Mouse (Mus musculus): ENCODE data around the gene Ntrk3.

Gene Ntrk3

DNA sequence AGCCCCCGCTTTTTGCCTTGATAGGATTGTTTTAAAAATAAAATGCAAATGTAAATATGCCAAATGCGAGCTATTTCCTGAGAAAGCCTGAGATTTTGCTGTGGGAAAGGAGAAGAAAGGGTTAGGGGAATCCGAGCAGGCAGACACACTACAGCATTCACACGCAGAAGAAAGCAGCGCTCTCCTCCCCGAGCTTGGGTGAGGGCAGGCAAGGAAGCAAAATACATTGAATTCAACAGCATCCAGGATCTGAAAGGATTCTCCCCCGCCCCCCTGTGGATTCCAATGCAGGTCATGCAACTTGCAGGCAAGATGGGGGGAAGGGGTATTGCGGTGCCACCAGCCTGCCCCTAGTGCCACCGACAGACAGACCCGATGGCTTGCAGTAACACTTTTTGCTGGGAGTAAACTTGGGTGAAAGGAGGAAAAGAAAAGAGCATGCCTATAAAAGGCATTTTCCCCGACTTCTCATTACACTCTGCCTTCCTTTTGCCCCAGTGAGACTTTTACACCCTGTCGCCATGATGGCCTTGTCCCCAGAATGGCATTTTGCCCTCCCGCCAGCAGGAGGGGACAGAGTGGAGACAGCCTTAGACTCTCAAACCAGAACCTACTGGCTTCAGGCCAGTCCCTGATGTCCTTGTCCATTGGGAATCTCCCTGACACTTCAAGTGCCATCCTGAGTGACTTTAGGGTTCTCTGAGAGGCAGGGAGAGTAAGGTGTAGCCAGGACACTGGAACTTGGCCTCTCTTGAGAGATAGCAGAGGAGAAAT, 158.2 kb downstream of the Ntrk3 start:
- in situ Hi-C loops (cut with MboI), result no loop called here

DNA sequence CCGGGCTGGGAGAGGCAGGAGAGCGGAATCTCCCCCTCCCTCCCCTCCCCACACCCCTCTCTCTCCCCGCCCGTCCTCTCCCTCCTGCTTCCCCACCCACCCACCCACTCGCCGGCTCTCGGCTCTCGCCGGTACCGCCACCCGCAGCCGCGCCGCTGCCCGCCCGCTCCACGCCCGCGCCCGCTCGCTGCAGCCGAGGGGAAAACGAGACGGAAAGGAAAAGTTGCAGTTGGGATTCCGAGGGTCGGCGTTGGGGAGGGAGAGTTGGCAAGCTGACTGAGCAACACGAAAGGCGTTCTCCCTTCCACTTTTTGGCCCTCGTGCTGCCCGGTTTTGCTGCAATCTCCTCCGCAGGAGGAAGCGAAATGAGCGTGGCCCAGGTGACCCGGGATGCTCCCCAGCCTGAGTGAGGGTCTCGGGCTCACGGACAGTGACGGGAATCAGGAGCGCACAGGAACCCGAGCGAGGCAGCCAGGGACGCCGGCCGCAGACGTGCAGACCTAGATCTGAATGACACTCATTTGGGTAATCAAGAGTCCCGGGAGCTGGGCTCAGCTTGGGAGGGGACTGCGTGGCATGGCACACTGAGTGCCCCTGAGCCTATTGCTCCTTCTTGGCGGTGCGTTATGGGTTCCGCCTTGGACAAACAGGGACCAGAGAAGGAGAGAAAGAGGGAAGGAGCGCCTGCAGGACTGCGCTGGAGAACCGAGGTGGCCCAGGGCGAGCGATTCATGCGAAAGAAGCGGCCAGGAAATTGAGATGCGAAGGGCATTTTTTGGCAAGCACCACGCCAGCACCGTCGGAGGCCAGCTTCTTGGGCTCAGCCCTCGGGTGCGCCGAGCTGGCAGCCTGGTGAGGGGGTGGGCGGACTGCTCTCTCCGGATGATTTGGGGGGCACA, 159.1 kb downstream of the Ntrk3 start:
- in situ Hi-C loops (cut with MboI), result no loop called here

DNA sequence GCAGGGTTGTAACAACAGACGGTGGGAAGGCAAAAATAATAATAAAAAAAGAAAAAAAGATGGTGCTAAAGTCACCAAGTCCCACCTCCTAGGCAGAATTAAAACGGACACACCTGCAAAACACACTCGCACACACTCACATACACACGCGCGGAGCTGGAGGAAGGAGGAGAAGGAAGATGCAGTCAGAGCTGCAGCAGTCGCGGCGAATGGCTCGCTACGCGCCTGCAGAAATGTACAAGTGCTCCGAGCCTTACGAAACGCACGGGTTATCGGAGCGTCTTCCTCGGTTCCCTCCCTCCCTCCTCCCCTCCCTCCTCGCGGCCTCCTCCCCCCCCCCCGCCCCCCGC, 159.7 kb downstream of the Ntrk3 start:
- in situ Hi-C loops (cut with MboI), result no loop called here

DNA sequence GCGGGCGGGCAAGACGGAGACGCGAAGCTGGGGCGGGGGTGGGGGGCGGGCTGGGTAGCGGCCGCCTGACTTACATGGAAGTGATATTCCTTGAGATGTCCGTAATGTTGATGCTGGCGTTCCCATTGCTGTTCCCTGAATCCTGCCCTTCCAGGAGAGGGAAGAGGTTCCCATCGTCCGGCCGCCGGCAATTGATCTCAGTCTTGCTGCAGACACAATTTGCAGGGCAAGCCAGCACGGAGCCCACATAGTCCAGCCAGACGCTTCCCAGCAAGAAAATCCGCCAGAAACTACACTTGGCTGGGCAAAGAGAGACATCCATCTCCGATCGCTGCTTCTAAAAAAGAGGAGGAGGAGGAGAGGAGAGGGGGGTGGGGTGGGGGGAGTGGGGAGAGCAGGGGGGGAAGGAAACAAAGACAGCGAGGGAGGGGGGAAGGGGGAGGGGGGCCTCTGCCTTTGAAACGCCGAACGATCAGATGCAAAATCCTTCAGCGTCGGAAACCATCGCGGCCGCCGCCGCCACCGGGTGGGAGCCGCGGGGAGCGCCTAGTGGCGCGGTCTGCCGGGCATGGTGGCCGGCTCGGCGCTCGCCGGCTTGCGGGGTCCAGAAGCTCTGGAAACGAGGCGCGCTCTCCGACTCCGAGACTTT, 160.2 kb downstream of the Ntrk3 start:
- in situ Hi-C loops (cut with MboI), result no loop called here

DNA sequence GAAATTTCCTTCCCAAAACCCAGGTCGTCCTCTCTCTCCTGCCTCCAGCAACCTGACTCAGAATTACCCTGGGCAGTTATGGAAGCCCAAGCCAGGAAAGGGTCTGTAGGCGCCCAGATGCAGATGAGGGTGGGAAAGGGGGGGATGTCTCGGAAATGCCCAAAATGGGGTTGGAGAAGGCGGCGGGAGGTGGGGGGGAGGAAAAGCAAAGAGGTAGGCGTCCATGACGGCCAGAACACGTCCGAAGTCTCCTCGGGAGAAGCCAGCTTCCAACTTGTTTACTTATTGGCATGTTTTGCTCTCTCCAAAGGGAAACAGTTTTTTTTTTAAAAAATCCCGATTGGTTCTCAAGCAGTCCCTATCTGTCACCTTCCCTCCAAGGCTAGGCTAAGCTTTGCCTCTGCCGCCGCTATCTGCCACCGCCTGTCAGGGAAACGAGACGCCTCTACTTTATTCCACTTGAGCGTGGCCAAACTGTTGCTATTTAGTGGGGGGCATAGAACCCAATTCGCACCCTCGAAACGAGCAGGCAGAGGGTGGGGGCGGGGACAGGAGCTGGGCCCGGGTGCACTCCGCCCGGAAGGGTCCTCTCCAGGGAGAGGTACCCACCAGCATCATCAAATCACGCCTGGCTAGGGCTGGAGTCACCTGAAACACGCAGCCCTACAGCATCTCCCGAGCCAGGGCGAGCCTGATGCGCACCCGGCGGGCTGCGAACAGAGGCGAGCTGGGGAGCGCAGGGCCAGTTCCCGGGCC, 160.9 kb downstream of the Ntrk3 start:
- in situ Hi-C loops (cut with MboI), result no loop called here

DNA sequence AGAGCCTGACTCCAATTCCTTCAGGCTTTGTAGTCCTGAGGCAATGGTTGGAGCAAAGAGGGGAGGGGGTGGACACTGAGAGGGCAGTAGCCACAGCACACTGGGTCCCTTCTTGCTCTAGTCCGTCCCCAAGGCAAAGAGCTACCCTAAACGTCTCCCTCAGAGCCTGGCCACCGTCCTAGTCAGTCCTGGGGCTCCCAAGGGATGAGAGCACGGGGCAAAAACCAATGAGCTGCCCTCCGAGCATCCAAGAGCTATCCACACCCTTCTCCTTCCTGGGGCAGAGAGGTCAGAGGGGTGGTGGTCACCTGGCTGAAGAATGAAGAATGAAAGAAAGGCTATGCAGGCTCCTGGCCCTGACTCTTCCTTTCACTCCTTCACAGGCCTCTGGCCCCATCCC, 161.6 kb downstream of the Ntrk3 start:
- in situ Hi-C loops (cut with MboI), result no loop called here

DNA sequence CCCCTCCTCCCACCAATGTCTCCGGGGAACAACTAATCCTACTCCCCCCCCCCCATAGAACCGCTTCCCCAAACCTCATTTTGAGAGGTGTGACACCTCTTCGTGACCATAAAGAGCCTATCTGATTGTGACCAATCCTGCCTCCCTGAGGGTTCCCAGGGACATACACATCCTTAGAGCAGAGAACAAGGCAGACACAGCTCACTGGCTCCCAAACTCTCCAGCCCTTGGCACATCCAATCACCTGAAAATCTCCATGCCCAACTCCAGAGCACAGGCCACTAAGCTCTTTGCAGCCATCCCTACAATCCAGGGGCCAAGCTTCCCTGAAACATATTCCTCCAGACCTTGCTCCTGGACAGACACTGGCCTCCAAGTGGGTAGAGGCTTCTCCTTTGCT, 162.3 kb downstream of the Ntrk3 start:
- in situ Hi-C loops (cut with MboI), result no loop called here

DNA sequence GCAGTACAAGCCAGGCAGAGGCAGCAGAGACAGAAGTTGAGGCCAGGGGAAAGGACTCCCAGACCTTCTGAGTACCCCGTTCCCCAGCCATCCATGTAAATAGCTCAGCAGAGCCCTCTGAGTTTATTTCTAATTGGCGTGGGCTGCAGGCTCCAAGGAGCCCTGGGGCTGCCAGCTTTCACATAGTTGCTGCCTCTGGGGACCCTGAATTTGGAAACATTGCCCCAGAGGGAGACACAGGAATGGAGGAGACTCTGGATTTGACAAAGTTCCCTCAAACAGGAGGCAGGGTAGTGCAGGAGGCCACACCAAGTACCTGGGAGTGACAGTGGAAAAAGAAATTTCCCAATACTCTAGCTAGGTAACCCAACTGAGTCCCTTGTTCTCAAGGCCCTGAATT, 166.6 kb downstream of the Ntrk3 start:
- in situ Hi-C loops (cut with MboI), result no loop called here

DNA sequence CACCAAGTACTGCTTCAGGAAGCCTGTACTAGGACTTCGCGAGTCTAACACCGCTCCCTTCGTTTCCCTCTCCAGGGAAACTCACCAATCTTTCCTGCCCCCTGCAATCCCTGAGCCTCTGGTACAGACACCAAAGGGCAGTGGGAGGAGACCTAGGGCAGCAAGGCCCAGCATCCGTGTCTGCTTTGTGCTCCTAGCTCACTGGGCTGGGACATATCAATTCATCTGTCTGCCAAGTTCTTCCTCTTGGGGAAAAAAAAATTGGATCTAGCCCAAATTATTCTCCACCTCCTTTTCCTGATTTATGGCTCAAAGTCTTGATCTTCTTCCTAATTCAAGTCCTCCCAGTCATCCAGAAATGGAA, 168.6 kb downstream of the Ntrk3 start:
- in situ Hi-C loops (cut with MboI), result no loop called here

DNA sequence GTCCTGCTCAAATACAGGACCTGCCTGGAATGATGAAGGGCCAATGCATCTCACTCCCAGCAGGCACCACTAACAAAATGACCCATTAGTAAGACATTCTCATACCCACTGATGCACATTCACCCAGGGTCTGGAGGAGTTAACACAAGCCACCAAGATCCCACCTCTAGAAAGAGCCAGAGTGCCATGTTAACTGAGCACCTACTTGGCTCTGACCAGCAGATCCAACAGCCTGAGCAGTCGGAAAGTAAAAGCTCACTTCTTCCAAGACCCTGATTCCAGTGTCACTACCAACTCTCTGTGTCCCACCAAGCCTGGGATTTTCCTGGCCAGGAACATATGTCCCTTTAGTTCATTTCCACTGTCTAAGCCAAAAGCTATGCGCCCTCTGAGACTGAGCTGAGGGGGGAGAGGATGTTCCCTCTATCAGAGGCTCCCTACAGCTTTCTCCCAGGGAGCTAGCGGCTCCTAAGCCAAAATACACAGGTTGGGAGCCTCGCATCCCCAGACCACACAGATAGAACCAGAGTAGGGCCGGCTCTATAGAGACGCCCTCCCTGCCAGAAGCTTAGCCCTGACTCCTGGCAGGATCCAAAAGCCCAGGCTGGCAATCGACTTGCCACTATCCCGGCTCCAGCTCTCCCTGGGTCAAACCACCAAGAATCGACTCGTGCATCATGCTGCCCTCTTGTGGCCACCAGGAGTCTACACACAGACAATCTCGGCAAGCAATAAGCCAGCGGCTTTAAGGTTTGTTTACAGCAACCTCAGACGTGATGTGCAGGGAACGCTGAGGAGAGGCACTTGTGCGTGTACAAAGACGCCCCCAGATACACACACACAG, 169.2 kb downstream of the Ntrk3 start:
- in situ Hi-C loops (cut with MboI), result no loop called here

DNA sequence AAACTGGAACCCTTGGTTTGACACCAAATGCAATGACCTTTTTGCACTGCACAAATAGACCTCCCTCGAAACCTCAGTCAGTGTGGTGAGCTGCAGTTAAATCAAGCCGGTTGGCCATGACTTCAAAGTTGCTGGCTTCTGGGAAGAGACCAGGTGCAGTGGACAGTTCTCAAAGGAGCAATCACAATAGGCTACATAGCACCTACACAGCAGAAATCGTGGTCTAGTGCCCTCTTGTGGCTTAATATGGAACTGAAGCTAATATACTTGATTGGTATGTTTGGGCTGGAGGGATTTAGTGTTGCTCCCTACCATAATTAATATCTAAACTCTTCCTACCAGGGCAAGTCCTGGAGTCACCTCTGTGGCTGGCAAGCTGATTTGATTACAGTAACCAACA, 171.2 kb downstream of the Ntrk3 start:
- in situ Hi-C loops (cut with MboI), result no loop called here

DNA sequence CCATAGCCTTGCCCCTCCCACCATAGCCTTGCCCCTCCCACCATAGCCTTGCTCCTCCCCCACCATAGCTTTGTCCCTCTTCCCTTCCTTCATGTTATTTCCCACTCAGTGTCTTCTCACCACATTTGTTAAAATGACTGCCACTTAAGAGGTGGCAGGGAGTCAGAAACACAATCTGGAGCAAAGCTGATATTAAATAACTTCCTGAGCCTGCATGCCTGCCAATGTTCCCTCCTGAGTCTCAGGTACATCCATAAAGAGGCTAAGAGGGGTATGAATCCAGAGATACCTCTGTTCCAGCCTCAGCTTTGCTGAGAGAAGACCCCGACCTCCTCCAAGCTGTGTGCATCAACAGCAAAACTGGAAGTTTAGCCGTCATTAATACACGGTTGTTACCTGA, 172.4 kb downstream of the Ntrk3 start:
- in situ Hi-C loops (cut with MboI), result no loop called here

DNA sequence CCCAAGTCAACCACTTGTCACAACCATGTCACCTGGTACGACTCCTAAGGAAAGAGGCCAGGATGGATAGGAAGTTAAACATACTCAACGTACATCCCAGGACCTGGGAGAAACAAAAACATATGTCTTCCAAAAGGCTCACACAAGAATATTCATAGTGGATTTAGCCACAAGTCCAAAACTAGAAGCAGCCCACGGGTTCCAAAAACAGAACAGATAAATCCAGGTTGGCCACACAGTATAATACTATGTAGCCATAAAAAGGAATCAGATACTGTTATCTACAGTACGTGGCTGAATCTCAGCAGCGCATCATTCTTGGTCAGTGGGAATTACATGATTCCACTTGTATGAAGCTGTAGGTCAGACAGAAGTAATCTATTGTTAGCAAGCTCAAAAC, 179.3 kb downstream of the Ntrk3 start:
- in situ Hi-C loops (cut with MboI), result no loop called here

DNA sequence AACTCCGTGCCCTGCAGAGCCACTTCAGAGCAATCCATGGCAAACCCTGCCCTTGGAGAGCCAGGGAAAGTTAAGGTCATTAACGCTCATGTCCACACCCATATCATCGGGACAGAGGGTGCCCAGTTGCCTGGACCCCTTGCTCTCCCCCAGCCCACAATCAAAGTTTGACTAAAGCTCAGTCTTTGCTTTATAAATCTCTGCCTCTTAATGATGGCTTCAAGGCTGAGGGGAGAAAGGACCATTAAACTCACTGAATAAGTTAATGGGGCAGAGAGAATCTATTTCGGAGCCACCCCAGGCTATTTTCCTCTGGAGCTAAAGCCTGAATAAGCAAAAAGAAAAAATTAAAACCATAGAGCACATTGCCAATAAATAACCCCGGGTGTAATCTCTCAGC, 182.3 kb downstream of the Ntrk3 start:
- in situ Hi-C loops (cut with MboI), result no loop called here

DNA sequence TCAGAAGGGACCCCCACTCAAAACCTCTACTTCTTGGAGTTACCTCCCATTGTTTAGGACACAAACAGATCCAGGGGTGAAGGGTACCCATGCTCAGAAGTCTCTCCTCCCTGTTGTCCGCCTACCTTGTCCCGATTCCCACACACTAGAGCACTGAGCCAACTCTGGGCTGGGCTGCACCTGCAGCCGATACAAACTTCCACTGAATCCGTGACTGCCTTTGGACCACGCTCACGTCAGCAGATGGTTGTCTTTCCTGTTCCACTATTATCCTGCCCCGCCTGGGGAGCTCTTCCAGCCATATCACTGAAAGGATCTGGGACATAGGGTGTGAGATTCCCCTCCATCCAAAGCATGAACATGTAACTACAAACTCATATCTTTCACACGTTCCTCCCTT, 188.4 kb downstream of the Ntrk3 start:
- in situ Hi-C loops (cut with MboI), result no loop called here

DNA sequence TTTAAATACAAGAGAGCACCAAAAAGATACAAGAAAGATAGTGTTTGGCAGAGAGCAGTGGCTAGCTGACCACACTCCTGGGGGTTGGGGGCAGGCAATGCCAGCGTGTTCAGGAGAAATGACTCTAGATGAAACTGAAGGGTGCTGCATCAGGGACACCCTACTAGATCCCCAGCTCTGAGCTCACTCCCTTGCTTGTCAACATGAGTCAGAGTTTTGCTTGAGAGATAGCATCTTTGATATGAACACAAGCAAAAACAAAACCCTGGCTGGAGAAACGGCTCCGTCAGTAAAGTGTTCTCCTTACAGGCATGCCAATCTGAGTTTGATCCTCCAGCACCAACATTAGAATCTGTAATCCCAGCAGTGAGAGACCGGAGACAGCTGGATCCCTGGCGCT, 189.1 kb downstream of the Ntrk3 start:
- in situ Hi-C loops (cut with MboI), result no loop called here

DNA sequence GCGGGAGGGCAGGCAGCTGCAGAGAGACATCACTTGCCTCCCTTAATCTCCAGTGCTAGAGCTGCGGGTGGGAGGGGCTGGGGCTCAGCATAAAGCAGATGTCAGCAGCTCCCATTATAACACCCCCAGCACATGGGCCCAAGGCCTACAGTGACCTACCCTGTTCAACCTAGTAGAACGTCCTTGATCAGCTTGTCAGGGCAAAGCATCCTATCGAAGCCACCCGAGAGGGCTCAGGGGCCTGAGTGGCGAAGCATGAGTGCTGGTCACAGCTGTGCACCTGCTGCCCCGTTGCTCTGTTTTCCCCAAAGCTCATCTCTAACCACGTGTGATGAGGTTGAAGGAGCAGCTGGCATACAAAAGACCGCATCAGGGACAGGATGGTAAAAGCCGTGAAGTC, 191.3 kb downstream of the Ntrk3 start:
- in situ Hi-C loops (cut with MboI), result no loop called here

DNA sequence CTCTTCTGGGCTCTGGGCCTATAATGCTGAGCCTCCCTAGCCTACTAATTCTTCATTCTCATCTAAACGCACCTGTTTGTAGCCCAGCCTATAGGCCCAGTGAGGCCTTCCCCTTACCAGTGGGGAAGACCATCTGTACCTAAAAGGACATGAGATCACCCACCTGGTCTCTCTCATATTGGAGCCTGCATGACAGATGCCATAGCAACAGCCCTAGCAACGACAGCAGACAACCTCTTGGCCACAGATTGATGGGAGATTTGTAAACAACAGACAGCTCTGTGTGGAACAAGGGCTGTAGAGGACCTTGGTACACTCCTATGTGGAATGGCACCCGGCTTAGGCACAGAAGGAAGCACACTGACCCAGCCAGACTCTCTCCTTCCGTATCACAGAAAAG, 195.3 kb downstream of the Ntrk3 start:
- in situ Hi-C loops (cut with MboI), result no loop called here

DNA sequence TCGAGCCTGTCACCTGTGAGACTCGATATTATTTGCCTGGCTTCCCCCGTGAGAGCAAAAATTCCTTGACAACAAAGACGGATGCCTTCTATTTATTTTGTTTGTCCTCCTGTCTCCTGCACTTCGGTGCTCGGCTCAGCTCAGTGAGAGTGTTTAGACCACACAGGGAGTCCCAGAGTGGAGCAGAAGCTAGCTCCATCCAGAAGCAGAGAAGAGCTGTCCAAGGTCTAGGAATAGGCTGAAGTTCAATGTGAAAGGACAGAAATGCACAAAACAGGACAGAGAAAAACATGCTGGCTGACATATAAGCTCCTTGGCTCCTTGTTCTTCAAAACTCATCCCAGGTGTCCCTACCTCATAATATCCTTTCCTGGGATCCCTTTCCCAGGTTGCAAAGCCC, 207.5 kb downstream of the Ntrk3 start:
- in situ Hi-C loops (cut with MboI), result no loop called here

DNA sequence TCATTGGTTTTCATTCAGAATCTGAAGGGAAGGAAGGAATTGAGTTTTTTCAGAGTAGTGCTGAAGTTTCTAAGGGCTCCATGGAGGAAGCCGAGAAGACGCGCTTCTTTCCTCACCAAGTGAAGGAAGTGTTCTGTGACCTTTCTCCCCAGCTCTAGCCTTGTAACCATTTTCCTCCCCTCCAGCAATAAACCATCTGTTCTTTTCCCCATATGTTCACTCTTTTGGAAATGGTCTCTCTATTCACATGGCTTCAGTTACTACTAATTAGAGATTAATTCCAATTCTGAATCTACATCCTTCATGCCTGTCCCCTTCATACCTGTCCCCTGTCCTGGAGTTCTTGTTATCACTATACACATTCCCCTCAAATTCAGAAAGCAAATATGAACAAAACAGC, 209.8 kb downstream of the Ntrk3 start:
- in situ Hi-C loops (cut with MboI), result no loop called here

DNA sequence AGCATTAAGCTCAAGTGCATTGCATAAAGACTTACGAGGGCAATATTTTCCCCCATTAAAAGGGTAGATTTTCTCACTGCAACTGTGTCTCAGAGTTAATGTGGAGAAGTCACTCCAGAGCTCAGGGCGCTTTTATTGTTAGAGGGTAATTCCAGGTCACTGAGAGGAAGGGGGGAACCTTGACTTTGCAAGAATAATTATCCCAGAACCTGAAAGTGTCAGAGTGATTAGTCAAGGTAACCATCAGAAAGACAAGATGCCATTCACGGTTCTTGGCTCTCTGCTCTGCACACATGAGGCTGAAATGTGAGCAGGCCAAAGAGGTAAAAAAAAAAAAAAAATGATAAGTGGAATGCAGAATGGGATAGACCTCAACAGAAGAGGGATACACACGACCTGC, 210.2 kb downstream of the Ntrk3 start:
- in situ Hi-C loops (cut with MboI), result no loop called here
